Mouse (Mus musculus): ENCODE data around the gene Mrgprf. TPM values are rescaled to one million over a fixed set of nuclear protein-coding genes. Genes with fewer than 3 reads are reported as not detected.

Gene Mrgprf
- polyA plus RNA-seq, 1 experiment from 2014 or later, result 0.10 TPM

DNA sequence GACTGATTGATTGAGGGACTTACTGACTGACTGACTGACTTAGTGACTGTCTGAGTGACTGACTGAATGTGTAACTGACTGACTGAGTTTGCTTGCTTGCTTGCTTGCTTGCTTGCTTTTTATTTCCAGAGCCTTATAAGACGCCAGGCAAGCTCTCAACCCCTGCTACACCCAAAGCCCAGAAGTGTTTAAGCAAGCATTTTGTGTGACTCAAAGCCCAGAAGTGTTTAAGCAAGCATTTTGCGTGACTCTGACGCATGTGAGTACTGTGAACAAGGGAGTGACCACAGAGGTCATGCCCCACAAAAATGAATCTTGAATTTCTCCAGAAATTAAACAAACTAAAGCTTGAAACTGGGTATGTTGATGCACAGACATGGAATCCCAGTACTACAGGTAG is 16.3 kb upstream of the Mrgprf start:
- no peaks in the 10 kb centered on the region for H3K27me3 ChIP-seq (replicated peaks; ENCODE audit: low read depth, poor library complexity, severe bottlenecking)
- peaks cover 34% of the 10 kb centered on the region for H3K4me1 ChIP-seq
- H3K9me3 ChIP-seq, result no peaks in the 10 kb centered on the region
- DNase-seq (ENCODE audit: low spot score), result no peak
- H3K27ac ChIP-seq (replicated peaks), result 0 out of 2 replicates have a peak overlapping the region, but pooled peaks have one; percentile 80
- WGBS, result 66% methylated on average over 3 of the region's 3 CpGs
- peaks cover 8% of the 10 kb centered on the region for H3K36me3 ChIP-seq (replicated peaks)
- peak overlapping the region; percentile 59 for H3K4me3 ChIP-seq

DNA sequence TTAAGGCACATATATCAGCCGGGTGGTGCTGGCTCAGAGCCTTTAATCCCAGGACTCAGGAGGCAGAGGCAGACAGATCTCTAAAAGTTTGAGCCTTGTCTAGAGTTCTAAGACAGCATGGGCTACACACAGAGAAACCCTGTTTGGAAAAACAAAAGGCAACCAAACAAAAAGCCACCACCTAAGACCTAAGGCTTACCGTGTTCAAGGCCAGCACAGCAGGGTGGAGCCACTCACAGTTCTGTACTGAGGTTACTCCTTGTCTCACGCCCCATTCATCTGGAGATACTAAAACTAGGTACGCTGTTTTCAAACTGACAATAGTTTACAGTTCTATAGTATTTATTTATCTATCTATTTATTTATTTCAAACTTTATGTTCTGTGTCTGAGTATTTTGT is 15.2 kb upstream of the Mrgprf start:
- no peaks in the 10 kb centered on the region for H3K27me3 ChIP-seq (replicated peaks; ENCODE audit: low read depth, poor library complexity, severe bottlenecking)

DNA sequence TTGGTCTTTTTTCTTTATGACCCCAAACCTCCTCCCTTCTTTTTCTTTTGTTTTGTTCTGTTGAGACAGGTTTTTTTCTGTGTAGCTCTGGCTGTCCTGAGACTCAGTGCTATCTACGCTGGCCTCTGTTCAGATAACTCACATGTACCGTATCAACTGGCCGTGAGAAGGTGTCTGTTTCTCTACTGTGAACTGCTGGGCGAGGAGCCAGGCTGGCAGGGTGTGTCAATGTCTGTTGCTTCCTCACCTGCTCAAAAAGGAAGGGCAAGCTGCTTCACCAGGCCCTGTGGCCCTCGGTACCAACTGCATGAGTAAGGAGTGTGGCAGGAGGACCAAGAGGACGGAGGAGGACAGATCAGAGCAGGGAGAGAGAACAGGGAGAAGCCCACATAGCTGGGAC is 13.2 kb upstream of the Mrgprf start:
- no peak overlapping the region for H3K27ac ChIP-seq (replicated peaks)
- H3K9me3 ChIP-seq, result no peaks in the 10 kb centered on the region
- DNase-seq (ENCODE audit: low spot score), result no peak
- no peaks in the 10 kb centered on the region for H3K36me3 ChIP-seq (replicated peaks)
- H3K4me3 ChIP-seq, result no peak overlapping the region
- 82% methylated on average over 6 of the region's 6 CpGs for WGBS
- H3K4me1 ChIP-seq, result peaks cover 22% of the 10 kb centered on the region
- H3K27me3 ChIP-seq (replicated peaks; ENCODE audit: low read depth, poor library complexity, severe bottlenecking), result no peaks in the 10 kb centered on the region

More for the DNA sequence above, 15.2 kb upstream of the Mrgprf start:
- no peak for DNase-seq (ENCODE audit: low spot score)
- H3K36me3 ChIP-seq (replicated peaks), result no peaks in the 10 kb centered on the region
- peaks cover 34% of the 10 kb centered on the region for H3K4me1 ChIP-seq
- H3K9me3 ChIP-seq, result no peaks in the 10 kb centered on the region
- H3K4me3 ChIP-seq, result no peak overlapping the region
- 77% methylated on average over 4 of the region's 4 CpGs for WGBS
- no peak overlapping the region for H3K27ac ChIP-seq (replicated peaks)

DNA sequence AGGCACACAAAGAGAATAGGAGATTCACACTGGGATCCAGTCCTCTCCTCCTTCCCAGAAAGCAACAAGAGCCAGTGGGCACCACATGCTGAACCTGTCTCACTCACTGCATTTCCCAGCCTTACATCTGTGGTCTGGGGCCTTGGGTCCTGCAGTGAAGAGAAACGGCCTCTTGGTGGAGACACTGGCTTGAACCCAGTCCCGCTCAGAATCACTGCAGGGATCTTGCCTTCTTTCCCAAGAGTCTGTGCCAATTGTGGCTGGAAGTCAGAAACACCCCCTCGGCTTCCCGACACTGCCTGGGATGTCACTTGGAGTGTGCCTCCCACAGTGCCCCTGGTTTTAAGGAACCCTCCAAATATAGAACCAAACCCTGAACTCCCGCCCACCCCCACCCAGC is 11.3 kb upstream of the Mrgprf start:
- Histone ChIP-seq H3K4me3 (no peak overlapping the region), H3K27me3 (replicated peaks; ENCODE audit: low read depth, poor library complexity, severe bottlenecking) (no peaks in the 10 kb centered on the region), H3K9me3 (no peaks in the 10 kb centered on the region), H3K27ac (replicated peaks) (no peak overlapping the region), H3K4me1 (peaks cover 5% of the 10 kb centered on the region), H3K36me3 (replicated peaks) (no peaks in the 10 kb centered on the region)
- 24% methylated on average over 5 of the region's 5 CpGs for WGBS
- peak; percentile 57 for DNase-seq (ENCODE audit: low spot score)

DNA sequence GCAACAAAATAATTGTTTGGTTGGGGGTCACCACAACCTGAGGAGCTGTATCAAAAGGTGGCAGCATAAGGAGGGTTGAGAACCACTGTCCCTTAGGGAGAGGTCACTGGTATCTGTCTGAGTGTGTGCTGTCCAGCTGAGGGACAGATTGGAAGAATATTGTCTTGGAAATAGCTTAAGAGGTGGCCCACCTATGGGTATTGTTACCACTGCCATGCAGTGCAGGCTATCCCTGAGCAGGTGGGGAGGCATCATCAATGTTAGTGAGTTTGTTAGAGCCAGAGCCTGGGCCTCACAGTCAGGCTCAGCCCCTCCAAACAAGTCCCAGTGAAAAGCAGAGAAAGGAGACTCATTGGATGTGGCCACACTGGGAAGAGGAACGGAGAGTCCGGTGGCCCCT is 8.8 kb upstream of the Mrgprf start:
- no peaks in the 10 kb centered on the region for H3K9me3 ChIP-seq
- H3K27me3 ChIP-seq (replicated peaks; ENCODE audit: low read depth, poor library complexity, severe bottlenecking), result no peaks in the 10 kb centered on the region
- no peak for DNase-seq (ENCODE audit: low spot score)
- peaks cover 5% of the 10 kb centered on the region for H3K4me1 ChIP-seq
- 83% methylated on average over 2 of the region's 2 CpGs for WGBS
- no peak overlapping the region for H3K27ac ChIP-seq (replicated peaks)
- H3K36me3 ChIP-seq (replicated peaks), result no peaks in the 10 kb centered on the region
- H3K4me3 ChIP-seq, result no peak overlapping the region

DNA sequence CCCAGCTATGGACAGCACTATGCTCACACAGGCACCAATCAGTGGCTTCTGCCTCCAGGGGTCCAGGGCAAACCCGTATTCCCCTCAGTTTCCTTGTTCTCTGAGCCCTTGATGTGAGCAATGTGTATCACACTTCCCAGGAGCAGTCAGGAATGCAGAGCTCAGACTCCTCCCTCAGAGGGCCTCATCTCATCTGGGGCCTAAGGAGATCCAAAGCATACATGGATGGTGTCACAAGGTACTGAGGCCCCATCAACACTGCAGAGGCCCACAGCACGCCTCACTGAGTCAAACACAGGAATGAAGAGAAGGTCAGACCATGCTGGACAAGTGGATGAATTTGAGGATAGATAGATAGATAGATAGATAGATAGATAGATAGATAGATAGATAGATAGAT is 7.9 kb upstream of the Mrgprf start:
- Histone ChIP-seq H3K4me3 (no peak overlapping the region), H3K27ac (replicated peaks) (no peak overlapping the region), H3K9me3 (no peaks in the 10 kb centered on the region), H3K36me3 (replicated peaks) (no peaks in the 10 kb centered on the region), H3K27me3 (replicated peaks; ENCODE audit: low read depth, poor library complexity, severe bottlenecking) (no peaks in the 10 kb centered on the region), H3K4me1 (peaks cover 5% of the 10 kb centered on the region)
- 66% methylated on average over 2 of the region's 2 CpGs for WGBS
- DNase-seq (ENCODE audit: low spot score), result no peak

DNA sequence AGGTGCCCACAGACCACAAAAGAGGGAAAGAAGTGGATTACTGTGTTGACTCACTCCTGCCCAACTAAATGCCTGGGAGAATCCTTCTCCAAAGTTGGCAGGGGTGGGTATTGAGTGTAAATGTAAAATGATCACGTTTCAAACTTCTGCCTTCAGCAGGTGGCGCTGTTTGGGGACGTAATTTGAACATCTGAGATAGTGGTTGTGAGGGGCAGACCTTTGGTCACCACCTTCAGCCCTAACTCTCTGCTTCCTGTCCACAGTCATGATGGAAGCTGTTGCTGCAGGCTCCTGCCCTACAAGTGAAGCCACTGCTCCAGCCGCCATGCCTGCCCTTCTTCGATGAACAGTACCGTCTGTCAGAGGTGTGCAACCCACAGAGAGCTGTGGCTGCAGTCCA is 6.8 kb upstream of the Mrgprf start:
- Histone ChIP-seq H3K4me1 (peaks cover 3% of the 10 kb centered on the region), H3K4me3 (no peak overlapping the region), H3K27me3 (replicated peaks; ENCODE audit: low read depth, poor library complexity, severe bottlenecking) (no peaks in the 10 kb centered on the region), H3K36me3 (replicated peaks) (no peaks in the 10 kb centered on the region), H3K9me3 (no peaks in the 10 kb centered on the region), H3K27ac (replicated peaks) (no peak overlapping the region)
- DNase-seq (ENCODE audit: low spot score), result no peak
- 41% methylated on average over 6 of the region's 6 CpGs for WGBS

DNA sequence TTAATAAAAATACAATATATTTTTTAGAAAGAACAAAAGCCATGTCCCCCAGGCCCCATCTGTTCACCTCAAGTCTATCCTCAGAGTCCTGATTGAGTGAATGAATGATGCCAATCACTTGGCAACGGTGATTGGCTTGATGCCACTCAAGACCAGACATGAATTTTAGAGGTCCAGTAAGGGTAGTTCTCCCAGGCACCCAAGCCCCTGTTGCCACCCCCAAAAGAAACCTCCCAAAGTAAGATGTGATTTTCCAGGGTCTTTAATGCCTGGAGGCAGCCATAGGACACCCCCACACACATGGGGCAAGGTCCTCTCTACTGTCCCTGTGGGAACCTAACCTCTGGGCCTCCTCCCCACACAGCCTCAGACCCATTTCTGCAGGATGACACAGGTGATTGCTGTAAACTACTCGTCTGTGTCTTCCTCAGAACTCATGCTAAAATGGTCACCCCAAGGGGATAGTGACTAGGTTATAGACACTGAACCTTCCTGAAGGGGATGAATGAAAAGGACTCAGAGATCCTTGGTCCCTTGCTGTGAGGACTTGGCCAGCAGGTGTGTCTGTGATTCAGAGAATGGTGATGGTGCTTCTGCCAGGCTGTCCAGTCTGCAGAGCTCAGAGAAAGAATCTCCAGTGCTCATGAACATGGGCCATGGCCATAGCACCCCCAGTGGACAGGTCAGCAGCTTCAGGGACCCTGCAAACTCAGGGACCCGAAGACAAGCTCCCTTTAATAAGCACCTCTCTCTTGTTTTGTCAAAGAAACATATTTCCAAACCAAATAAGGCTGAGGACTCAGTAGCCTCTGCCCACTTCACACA is 1.8 kb upstream of the Mrgprf start:
- H3K36me3 ChIP-seq (replicated peaks), result no peaks in the 10 kb centered on the region

DNA sequence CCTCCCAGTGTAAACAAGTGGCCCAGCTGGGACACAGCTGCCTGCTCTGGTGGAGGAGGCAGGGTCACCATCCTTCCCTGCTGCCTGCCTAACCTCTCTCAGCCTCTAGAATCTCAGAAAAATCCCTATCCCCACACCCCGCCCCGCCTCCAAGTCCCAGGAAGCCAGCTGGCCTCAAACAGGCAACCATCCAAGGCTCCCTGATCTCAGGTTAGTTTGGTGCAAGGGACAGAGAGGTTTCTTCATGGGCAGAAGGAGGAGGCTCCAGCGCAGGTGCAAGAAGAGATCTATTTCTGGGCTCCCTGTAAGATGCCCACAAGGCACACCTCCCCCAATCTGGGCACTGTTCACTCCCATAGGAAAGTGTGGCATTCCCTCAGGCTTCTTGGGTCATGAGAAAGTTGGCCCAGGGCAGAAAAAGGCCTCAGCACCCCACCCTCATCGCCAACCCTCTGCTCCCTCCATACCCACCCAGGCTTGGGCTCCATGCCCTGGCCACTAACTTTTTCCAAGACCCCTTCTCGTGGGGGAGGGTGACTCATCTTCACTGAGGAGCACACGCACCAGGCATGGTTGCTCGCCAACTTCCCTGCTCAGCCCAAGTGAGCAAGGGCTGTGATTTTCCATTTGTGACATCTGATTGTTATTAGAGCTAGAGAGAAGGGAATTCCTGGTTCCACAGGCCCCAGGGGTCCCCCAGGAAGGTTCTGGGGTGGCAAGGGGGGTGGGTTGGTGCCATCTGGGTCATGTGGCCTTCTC is 887 bp upstream of the Mrgprf start:
- Histone ChIP-seq H3K4me1 (peaks cover 42% of the 10 kb centered on the region), H3K27ac (replicated peaks) (peak overlapping the region; percentile 30; the same call in 1 of the 2 replicates), H3K4me3 (no peak overlapping the region), H3K36me3 (replicated peaks) (no peaks in the 10 kb centered on the region), H3K9me3 (no peaks in the 10 kb centered on the region), H3K27me3 (replicated peaks; ENCODE audit: low read depth, poor library complexity, severe bottlenecking) (0 out of 2 replicates have a peak, but pooled peaks cover 8% of the 10 kb centered on the region)
- WGBS, result 64% methylated on average over 7 of the region's 7 CpGs
- no peak for DNase-seq (ENCODE audit: low spot score)

More for the DNA sequence above, 1.8 kb upstream of the Mrgprf start:
- no peak overlapping the region for H3K27ac ChIP-seq (replicated peaks)
- H3K9me3 ChIP-seq, result no peaks in the 10 kb centered on the region
- WGBS, result 68% methylated on average over 3 of the region's 3 CpGs
- no peak overlapping the region for H3K4me3 ChIP-seq
- no peak for DNase-seq (ENCODE audit: low spot score)
- H3K4me1 ChIP-seq, result peaks cover 42% of the 10 kb centered on the region
- H3K27me3 ChIP-seq (replicated peaks; ENCODE audit: low read depth, poor library complexity, severe bottlenecking), result 0 out of 2 replicates have a peak, but pooled peaks cover 8% of the 10 kb centered on the region

DNA sequence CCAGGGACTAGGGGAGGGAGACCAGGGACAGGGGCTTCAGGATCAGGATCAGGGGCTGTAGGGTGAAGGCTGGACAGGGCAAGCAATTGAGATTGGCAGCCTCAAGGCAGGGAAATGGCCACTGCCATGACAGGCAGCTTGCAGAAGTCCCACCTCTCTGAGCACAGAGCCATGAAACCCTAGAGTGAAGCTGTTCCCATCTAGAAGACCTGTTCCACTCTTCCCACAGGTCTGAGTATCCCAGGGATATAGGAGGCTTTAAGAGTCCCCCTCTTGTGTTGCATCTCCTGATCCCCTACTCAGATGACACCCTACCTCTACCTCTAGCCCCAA is 346 bp downstream of the Mrgprf start:
- Histone ChIP-seq H3K27me3 (replicated peaks; ENCODE audit: low read depth, poor library complexity, severe bottlenecking) (0 out of 2 replicates have a peak, but pooled peaks cover 8% of the 10 kb centered on the region), H3K27ac (replicated peaks) (no peak overlapping the region), H3K4me3 (no peak overlapping the region), H3K4me1 (peaks cover 42% of the 10 kb centered on the region), H3K9me3 (no peaks in the 10 kb centered on the region), H3K36me3 (replicated peaks) (no peaks in the 10 kb centered on the region)
- no peak for DNase-seq (ENCODE audit: low spot score)

DNA sequence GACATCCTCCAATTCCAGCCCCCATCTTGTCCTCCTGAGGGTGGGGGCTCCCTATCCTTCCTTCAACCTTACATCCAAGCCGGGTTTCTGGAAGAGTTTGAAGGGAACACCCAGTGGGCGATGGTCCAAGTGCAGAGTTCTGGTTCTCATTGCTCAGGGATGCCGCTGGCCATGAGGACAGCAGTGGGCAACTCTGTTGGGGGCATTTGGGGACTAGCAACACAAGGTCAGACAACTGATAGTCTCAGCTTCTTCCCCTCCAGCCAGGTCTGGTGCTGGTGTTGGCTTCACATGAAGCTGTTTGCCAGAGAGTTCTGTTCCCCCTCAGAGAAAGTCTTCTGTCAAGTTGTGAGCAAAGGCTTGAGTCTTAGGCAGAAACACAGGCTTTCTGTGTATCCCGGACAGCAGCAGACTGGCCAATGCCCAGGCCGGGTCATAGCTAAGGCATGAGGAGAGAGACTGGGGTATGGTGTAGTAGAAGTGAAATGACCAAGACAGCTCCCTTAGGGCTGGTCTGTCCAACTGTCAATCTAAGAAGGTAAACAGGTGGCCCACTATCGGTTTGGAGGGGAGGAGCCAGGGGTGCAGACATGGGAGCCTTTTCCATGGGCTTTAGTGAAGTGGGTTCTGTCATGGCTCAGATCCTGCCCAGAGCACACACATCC is 845 bp downstream of the Mrgprf start:
- Histone ChIP-seq H3K9me3 (no peaks in the 10 kb centered on the region), H3K4me3 (no peak overlapping the region), H3K36me3 (replicated peaks) (no peaks in the 10 kb centered on the region), H3K27ac (replicated peaks) (no peak overlapping the region), H3K27me3 (replicated peaks; ENCODE audit: low read depth, poor library complexity, severe bottlenecking) (0 out of 2 replicates have a peak, but pooled peaks cover 8% of the 10 kb centered on the region), H3K4me1 (peaks cover 42% of the 10 kb centered on the region)
- WGBS, result 92% methylated on average over 6 of the region's 6 CpGs
- DNase-seq (ENCODE audit: low spot score), result no peak

DNA sequence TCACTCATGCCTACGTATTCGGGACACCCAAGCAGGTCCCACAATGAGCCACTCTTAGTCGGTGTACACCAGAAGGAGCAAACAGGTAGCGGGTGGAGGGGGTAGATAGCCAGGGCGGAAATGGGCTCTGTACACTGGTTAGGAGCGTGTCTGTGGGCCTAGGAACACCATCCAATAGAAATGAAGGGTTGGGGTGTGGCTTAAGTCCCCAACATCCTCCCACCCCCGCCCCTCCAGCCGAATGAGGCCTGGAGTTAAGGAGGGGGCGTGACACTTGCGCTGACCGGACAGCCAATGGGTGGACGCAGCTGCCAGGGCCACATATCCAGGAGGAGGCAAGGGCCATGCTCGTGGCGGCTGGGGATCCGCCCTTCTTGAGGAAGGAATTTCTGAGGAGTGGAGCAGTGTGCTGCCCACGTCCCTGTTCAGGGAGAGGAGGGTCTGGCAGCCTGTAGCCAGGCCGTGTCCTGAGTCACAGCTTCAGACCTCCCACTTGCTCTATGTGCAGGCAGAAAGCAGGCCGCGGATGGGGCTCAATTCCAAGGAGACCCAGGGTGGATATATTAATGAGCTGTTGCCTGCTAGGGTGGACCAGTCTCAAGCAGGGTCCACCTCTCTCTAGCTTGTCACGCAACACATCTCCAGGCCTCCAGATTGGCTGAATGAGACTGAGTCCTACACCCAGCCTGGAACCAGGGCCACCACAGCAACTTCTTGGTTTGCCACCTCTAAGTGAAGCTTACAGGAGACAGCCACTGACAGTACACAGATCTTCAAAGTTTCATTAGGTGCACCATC is 2.1 kb downstream of the Mrgprf start:
- Histone ChIP-seq H3K36me3 (replicated peaks) (no peaks in the 10 kb centered on the region), H3K4me1 (peaks cover 42% of the 10 kb centered on the region), H3K9me3 (no peaks in the 10 kb centered on the region), H3K27me3 (replicated peaks; ENCODE audit: low read depth, poor library complexity, severe bottlenecking) (0 out of 2 replicates have a peak, but pooled peaks cover 9% of the 10 kb centered on the region), H3K4me3 (peak overlapping the region; percentile 45), H3K27ac (replicated peaks) (peak overlapping the region; percentile 79)
- 5% methylated on average over 20 of the region's 20 CpGs for WGBS
- peak; percentile 93 for DNase-seq (ENCODE audit: low spot score)
